Mouse (Mus musculus) urinary bladder, postnatal 14 days (tissue): ENCODE data around the gene Pck2.

Source experiments
- DNase-seq: peaks from one replicate; pipeline ENCODE4 v3.0.0; 2021; ENCODE audit warnings: low spot score

The Pck2 gene

GRCm38 (mm10) chr14:55540067-55540786, at the start of gene Pck2:
Pck2 (plus strand) TSS chr14:55540266.
- peak; percentile 94 for DNase-seq

GRCm38 (mm10) chr14:55490361-55491201, 49.5 kb upstream of the Pck2 start, which contains the start of gene Carmil3:
Carmil3 (plus strand) TSS chr14:55490651.
- peak; percentile 58 for DNase-seq

GRCm38 (mm10) chr14:55491291-55491833, 48.7 kb upstream of the Pck2 start:
- peak; percentile 57 for DNase-seq

- no peak for DNase-seq
These were observed 48.0 kb upstream of the Pck2 start for GRCm38 (mm10) chr14:55492103-55492502.

GRCm38 (mm10) chr14:55495509-55496240, 44.4 kb upstream of the Pck2 start:
- DNase-seq = no peak

GRCm38 (mm10) chr14:55496761-55497448, 43.2 kb upstream of the Pck2 start:
- DNase-seq = no peak

GRCm38 (mm10) chr14:55497449-55497821, 42.6 kb upstream of the Pck2 start:
- peak; percentile 90 for DNase-seq

GRCm38 (mm10) chr14:55505612-55506011, 34.5 kb upstream of the Pck2 start:
- DNase-seq = no peak

- no peak for DNase-seq
These were observed 32.3 kb upstream of the Pck2 start for GRCm38 (mm10) chr14:55507801-55508200.

GRCm38 (mm10) chr14:55509540-55509939, 30.5 kb upstream of the Pck2 start:
- DNase-seq = no peak

GRCm38 (mm10) chr14:55510125-55510731, 29.8 kb upstream of the Pck2 start, which contains the start of gene Cpne6:
Cpne6 (plus strand) TSS chr14:55510445.
- no peak for DNase-seq

GRCm38 (mm10) chr14:55511037-55511436, 29.0 kb upstream of the Pck2 start:
- no peak for DNase-seq

- no peak for DNase-seq
These were observed 26.1 kb upstream of the Pck2 start for GRCm38 (mm10) chr14:55513927-55514326.

- no peak for DNase-seq
These were observed 24.2 kb upstream of the Pck2 start for GRCm38 (mm10) chr14:55515846-55516245.

- no peak for DNase-seq
These were observed 21.2 kb upstream of the Pck2 start for GRCm38 (mm10) chr14:55518897-55519296.

- DNase-seq = no peak
These were observed 20.5 kb upstream of the Pck2 start for GRCm38 (mm10) chr14:55519604-55520003.

- no peak for DNase-seq
These were observed 19.4 kb upstream of the Pck2 start for GRCm38 (mm10) chr14:55520451-55521361.

- no peak for DNase-seq
These were observed 16.0 kb upstream of the Pck2 start for GRCm38 (mm10) chr14:55524062-55524461.

- no peak for DNase-seq
These were observed 15.3 kb upstream of the Pck2 start, which contains the start of gene Nrl for GRCm38 (mm10) chr14:55524785-55525184. Nrl (minus strand) TSS chr14:55524981.

GRCm38 (mm10) chr14:55526674-55527073, 13.4 kb upstream of the Pck2 start:
- no peak for DNase-seq
